Mouse (Mus musculus) hindbrain, embryonic 15.5 days (tissue): ENCODE measurements at regions not wholly inside any gene's neighbourhood (a gene's known extent, or its start where the extent isn't known, plus 50 kb on each side); places are given as distances from the start of the nearest gene placed in this dataset.

ENCODE experiments used
- ATAC-seq: fragments of 200-750 bp; cut with Nextera tagmentation; 2 replicates; pipeline ENCODE4 v1.8.0; 2017; ENCODE audit warnings: low read depth, moderate number of reproducible peaks, moderate TSS enrichment; ENCODE audit not compliant: low FRiP score
- H3K27ac ChIP-seq: fragments of 300-500 bp; sonication (generic); replicated peaks from 2 replicates; pipeline ENCODE4 v1.5.1; 2015; ENCODE audit warnings: mild to moderate bottlenecking, inconsistent platforms
- H3K27me3 ChIP-seq: fragments of 300-500 bp; sonication (generic); 2 replicates; pipeline ENCODE4 v1.6.1; 2015; ENCODE audit warnings: control low read depth, inconsistent platforms
- H3K36me3 ChIP-seq: fragments of 300-500 bp; sonication (generic); 2 replicates; pipeline ENCODE4 v1.6.1; 2015; ENCODE audit warnings: control low read depth, inconsistent platforms
- H3K4me1 ChIP-seq: fragments of 300-500 bp; sonication (generic); replicated peaks from 2 replicates; pipeline ENCODE4 v1.6.1; 2015; ENCODE audit warnings: control low read depth, inconsistent platforms
- H3K4me2 ChIP-seq: fragments of 300-500 bp; sonication (generic); 2 replicates; pipeline ENCODE4 v1.6.1; 2015; ENCODE audit warnings: moderate library complexity, mild to moderate bottlenecking, inconsistent platforms
- H3K4me3 ChIP-seq: fragments of 300-500 bp; sonication (generic); 2 replicates; pipeline ENCODE4 v1.5.1; 2015; ENCODE audit warnings: mild to moderate bottlenecking, inconsistent platforms
- H3K9ac ChIP-seq: fragments of 300-500 bp; sonication (generic); 2 replicates; pipeline ENCODE4 v1.6.1; 2015; ENCODE audit warnings: inconsistent platforms
- H3K9me3 ChIP-seq: fragments of 300-500 bp; sonication (generic); 2 replicates; pipeline ENCODE4 v1.6.1; 2016; ENCODE audit warnings: control low read depth, inconsistent platforms
- WGBS: fragments of 180-500 bp; shearing (Covaris S2); methylation state at CpG from one replicate; pipeline ENCODE4 v1.1.7; 2015; 5-methylcytosine and 5-hydroxymethylcytosine counted together

DNA sequence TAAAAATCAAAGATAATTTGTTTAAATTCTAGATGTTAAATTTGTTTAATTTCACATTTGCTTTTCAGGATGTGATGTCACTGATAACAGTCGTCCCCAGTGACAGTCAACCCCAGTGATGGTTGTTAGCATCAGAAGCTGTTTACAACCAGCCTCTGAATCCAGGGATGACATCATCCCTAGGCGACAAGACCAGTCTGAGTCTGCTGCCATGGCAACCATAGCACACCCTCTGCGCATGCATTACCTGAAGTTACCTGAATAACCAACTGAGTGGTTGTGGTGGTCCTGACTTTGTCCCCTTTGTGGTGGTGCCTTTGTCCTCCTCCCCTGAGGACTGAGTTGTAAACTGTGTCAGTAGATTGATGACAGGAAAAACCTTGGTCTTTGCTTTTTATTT, 92.0 kb upstream of the Zfp644 start:
- Histone ChIP-seq H3K4me3 (no peak overlapping the region), H3K4me1 (peaks cover 3% of the 10 kb centered on the region; the same call in 1 of the 2 replicates), H3K9me3 (no peaks in the 10 kb centered on the region), H3K4me2 (no peak overlapping the region), H3K9ac (no peak overlapping the region), H3K27ac (no peak overlapping the region), H3K27me3 (no peaks in the 10 kb centered on the region), H3K36me3 (no peaks in the 10 kb centered on the region)
- WGBS = 48% methylated on average over 3 of the region's 3 CpGs
- peak; percentile 40; the same call in 1 of the 2 replicates for ATAC-seq

DNA sequence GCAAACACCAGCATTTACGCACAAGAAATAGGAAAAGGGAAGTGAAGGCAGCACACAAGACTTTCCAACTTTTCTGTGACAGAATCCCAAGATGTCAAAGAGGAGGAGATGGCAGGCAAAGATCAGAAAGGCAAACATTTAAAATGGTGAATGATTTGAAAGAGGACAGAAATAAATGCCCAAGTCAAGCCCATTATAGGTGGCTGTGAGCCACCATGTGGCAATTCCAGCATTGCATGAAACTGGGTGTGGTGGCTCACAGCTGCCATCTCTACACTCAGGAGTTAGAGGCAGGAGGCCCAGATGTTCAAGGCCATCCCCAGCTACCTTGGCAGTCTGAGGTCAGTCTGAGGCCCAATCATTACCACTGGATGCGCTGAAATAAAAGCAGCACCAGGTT, 88.0 kb upstream of the Zfp644 start:
- no peaks in the 10 kb centered on the region for H3K36me3 ChIP-seq
- WGBS = 85% methylated on average over 2 of the region's 2 CpGs
- no peak overlapping the region for H3K4me2 ChIP-seq
- no peaks in the 10 kb centered on the region for H3K9me3 ChIP-seq
- no peaks in the 10 kb centered on the region for H3K27me3 ChIP-seq
- no peak overlapping the region for H3K9ac ChIP-seq
- ATAC-seq = no peak
- peaks cover 6% of the 10 kb centered on the region; the same call in 1 of the 2 replicates for H3K4me1 ChIP-seq
- no peak overlapping the region for H3K27ac ChIP-seq
- no peak overlapping the region for H3K4me3 ChIP-seq

DNA sequence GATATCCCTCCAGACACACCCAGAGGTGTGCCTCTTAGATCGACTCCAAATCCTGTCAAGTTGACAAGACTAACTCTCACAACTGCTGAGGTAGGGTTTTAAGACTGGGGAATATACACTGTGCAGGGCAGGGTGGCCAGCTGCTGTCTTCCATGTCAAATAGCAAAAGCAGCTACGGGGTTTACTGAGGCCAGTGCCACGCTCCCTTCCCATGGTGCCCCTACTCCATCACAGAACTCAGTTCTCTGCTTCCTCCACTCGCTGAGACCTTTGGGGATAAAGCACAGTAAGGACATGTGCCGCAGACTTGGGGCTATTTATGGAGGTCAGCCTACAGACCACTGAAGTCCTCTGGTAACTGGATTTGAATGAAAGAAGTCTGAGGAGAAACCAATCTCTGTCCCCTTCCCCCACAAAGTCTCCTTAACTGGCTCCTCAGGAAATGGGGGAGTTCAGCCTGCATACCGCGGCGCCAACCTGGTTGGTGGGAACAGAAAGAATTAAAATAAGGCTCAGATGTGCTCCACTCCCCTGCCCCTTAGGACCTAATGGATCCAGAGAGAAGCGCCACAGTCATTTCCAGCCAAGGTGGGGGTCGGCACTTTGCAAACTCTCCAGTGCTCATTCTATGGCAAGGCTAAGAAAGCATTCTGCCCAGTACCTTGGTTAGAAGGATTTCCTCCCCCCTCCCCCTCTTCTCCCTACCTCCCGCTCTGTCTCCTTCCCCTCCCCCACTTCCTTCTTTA, 87.0 kb upstream of the Zfp644 start:
- ATAC-seq = peak; percentile 11; the same call in 1 of the 2 replicates
- 0 out of 2 replicates have a peak overlapping the region, but pooled peaks have one; percentile 2 for H3K4me3 ChIP-seq
- H3K36me3 ChIP-seq = no peaks in the 10 kb centered on the region
- H3K9me3 ChIP-seq = no peaks in the 10 kb centered on the region
- H3K9ac ChIP-seq = no peak overlapping the region
- H3K4me2 ChIP-seq = peak overlapping the region; percentile 50
- peaks cover 6% of the 10 kb centered on the region; the same call in 1 of the 2 replicates for H3K4me1 ChIP-seq
- WGBS = 23% methylated on average over 11 of the region's 11 CpGs
- H3K27ac ChIP-seq = no peak overlapping the region
- H3K27me3 ChIP-seq = no peaks in the 10 kb centered on the region

DNA sequence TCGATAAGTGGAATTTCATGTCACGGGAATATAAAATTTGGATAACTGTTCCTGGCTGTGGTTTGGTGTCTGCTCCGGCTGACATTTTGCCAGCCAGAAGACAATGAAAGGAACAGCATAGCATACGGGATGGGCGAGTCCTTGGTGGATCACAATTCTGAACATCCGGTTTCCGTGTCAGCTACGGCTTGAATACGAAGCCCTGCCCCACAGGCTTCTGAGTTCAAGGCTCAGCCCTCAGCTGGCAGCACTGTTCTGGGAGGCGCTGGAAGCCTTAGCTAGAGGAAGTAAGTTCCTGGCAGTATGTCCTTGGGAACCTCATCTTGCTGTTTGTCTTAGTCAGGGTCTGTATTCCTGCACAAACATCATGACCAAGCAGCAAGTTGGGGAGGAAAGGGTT, 83.7 kb upstream of the Zfp644 start:
- peaks cover 6% of the 10 kb centered on the region; the same call in 1 of the 2 replicates for H3K4me1 ChIP-seq
- H3K9ac ChIP-seq = no peak overlapping the region
- H3K36me3 ChIP-seq = no peaks in the 10 kb centered on the region
- no peaks in the 10 kb centered on the region for H3K9me3 ChIP-seq
- no peak overlapping the region for H3K27ac ChIP-seq
- H3K27me3 ChIP-seq = no peaks in the 10 kb centered on the region
- no peak for ATAC-seq
- WGBS = 91% methylated on average over 10 of the region's 10 CpGs
- no peak overlapping the region for H3K4me2 ChIP-seq
- H3K4me3 ChIP-seq = no peak overlapping the region

DNA sequence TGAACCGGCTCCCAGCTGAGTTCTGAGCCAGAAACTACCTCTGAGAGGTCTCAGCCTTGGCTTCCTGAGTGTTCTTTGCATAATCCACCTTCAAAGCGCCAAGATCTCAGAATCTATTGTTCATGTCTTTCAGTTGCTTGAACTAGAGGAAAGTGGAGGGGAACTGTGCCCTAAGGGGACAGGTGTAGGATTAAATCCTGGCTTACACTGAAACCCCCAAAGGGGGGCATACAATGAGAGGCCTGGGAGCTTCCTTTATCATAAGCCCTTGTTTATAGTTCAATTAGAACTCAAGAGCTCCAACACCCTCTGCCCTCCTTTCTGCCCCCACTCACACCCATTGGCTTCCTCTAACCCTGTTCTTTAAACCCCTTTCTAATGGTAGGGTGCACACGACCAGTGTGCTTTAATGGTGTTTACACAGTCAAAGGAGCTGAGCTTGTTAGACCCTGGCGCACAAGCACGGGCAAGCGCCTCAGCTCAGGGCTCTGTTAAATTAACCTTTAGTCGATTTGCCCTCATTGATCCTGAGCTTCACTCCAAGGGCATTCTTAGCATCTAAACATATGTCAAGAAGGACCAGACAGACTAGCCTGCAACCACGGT, 81.2 kb upstream of the Zfp644 start:
- no peaks in the 10 kb centered on the region for H3K36me3 ChIP-seq
- peaks cover 2% of the 10 kb centered on the region for H3K4me1 ChIP-seq
- no peak overlapping the region for H3K4me3 ChIP-seq
- ATAC-seq = no peak
- no peak overlapping the region for H3K9ac ChIP-seq
- H3K27ac ChIP-seq = no peak overlapping the region
- H3K9me3 ChIP-seq = no peaks in the 10 kb centered on the region
- no peak overlapping the region for H3K4me2 ChIP-seq
- WGBS = 46% methylated on average over 8 of the region's 8 CpGs
- no peaks in the 10 kb centered on the region for H3K27me3 ChIP-seq

DNA sequence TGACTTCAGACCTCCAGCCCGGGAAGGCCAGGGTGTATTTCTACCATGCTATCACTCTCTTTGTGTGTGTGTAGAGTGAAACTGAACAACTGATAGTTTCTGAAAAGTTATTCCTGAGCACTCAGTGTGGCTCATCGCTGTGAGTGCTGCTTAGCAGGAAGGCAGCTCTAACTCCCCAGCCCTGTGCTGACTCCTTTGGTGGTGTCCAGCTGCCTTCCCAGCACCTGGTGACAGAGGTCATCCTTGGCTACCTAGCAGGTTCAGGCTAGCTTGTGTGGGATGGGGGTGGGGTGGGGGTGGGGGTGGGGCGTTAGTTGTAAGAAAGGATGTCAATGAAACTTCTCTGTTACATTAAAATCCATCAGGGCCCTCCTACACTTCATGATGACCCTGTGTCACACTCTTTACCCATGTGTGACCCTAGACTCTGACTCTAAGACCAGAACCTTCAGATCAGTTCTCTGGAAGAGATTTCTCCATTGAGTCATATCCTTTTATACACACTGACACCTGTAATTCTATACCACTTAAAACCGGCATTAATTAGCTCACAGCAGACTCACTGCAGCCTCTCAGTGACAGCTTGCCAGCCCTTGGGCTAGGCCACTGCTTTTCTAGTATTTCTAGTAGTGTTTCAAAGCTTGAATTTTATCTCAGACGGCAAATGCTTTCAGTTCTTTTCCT, 78.1 kb upstream of the Zfp644 start:
- no peaks in the 10 kb centered on the region for H3K36me3 ChIP-seq
- peaks cover 6% of the 10 kb centered on the region for H3K4me1 ChIP-seq
- no peak overlapping the region for H3K4me2 ChIP-seq
- H3K9me3 ChIP-seq = no peaks in the 10 kb centered on the region
- WGBS = 55% methylated on average over 5 of the region's 5 CpGs
- no peak overlapping the region for H3K27ac ChIP-seq
- no peak overlapping the region for H3K4me3 ChIP-seq
- H3K9ac ChIP-seq = no peak overlapping the region
- no peak for ATAC-seq
- H3K27me3 ChIP-seq = no peaks in the 10 kb centered on the region

DNA sequence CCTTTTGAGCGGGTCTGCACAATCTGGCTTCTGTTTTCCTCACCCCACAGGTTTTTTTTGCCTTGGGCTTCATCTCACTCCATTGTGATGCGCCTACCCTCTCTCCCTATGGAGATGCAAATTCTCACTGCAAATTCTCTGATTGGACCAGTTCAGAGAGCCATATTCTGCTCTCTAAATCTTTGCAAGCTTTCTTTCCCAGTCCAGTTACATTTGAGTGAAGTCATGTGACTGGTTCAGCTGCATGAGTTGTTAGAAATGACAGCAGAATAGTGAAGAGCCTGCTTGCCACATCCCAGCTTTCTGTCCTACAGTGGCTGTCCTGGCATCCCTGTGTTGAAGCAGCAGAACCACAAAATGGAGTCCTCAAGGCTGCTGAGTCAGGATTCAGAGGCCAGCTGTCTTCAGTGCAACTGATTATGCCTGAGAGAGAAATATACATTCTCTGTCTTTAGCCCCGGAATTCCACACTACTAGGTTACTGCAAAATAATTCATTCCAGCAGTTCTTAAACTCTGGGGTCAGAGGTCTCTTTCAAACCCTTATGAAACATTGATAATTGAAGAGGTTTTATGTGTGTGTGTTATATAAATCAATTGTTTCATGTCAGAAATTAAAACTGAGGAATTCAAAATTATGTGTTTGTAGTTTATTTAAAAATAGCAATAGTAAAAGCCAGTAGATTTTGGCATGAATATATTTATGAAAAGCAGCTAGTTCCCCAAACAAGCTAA, 76.3 kb upstream of the Zfp644 start:
- Histone ChIP-seq H3K9me3 (no peaks in the 10 kb centered on the region), H3K4me2 (no peak overlapping the region), H3K4me1 (peaks cover 6% of the 10 kb centered on the region), H3K4me3 (no peak overlapping the region), H3K36me3 (no peaks in the 10 kb centered on the region), H3K27me3 (no peaks in the 10 kb centered on the region), H3K27ac (no peak overlapping the region), H3K9ac (no peak overlapping the region)
- WGBS = 29% methylated on average over 3 of the region's 3 CpGs
- no peak for ATAC-seq

DNA sequence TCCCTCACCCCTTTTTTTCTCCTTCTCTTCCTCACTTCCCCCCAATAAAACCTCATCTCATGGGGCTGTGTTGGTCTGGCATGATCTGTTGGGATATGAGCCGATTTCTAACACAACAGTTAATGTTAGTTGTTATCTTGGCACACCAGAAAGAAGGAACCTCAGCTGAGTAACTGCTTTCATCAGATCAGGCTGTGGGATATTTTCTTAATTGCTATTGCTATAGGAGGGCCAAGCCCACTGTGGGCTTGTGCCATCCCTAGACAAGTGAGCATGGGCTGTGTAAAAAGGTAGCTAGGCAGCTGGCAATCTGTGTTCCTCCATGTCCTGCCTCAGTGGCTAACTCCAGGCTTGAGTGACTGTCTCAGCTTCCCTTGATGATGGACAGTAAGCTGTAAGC, 73.9 kb upstream of the Zfp644 start:
- Histone ChIP-seq H3K9me3 (no peaks in the 10 kb centered on the region), H3K36me3 (no peaks in the 10 kb centered on the region), H3K4me3 (no peak overlapping the region), H3K4me1 (peaks cover 6% of the 10 kb centered on the region), H3K27ac (no peak overlapping the region), H3K9ac (no peak overlapping the region), H3K4me2 (no peak overlapping the region), H3K27me3 (no peaks in the 10 kb centered on the region)
- 100% methylated on average over 1 of the region's 1 CpGs for WGBS
- no peak for ATAC-seq

DNA sequence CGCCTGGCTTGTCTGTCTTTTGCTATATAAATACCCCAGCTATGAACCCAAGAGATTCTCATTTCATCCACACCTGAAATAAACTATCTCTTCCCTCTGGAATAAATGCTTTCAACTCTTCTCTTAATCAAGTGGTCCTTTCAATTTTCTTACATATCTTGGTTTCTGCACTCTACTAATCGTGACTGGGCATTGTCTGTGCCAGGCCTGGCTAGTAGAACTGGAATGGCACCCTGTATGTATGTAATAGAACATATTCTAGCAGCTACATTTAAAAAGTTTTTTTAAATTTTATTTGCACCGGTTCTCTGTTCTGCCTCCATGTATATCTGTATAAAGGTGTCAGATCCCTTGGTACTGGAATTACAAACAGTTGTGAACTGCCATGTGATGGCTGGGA, 68.2 kb upstream of the Zfp644 start:
- no peak overlapping the region for H3K9ac ChIP-seq
- 92% methylated on average over 3 of the region's 3 CpGs for WGBS
- ATAC-seq = no peak
- no peak overlapping the region for H3K4me3 ChIP-seq
- no peak overlapping the region for H3K27ac ChIP-seq
- no peaks in the 10 kb centered on the region for H3K9me3 ChIP-seq
- H3K36me3 ChIP-seq = no peaks in the 10 kb centered on the region
- H3K4me2 ChIP-seq = no peak overlapping the region
- no peaks in the 10 kb centered on the region for H3K27me3 ChIP-seq
- H3K4me1 ChIP-seq = no peaks in the 10 kb centered on the region

DNA sequence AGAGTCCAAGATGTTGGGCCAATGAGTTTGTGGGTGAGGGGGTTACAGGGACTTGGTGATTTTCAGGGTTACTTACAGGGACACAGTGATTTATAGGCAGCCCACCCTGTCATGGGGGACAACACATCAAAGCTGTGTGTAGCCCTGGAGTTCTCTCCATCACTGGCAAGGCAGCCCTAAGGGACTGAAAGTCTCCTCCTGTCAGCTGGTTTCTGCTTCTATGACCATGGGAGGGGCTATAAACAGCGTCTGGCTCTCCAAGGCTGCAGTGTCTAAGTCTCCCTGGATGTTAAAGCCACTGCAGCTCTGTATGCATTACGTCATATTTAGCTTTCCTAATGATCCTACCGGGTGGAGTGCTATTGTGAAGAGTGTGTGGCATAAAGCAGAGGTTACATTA, 66.2 kb upstream of the Zfp644 start:
- Histone ChIP-seq H3K36me3 (no peaks in the 10 kb centered on the region), H3K27ac (no peak overlapping the region), H3K4me3 (no peak overlapping the region), H3K9me3 (no peaks in the 10 kb centered on the region), H3K4me1 (no peaks in the 10 kb centered on the region), H3K9ac (no peak overlapping the region), H3K27me3 (no peaks in the 10 kb centered on the region), H3K4me2 (no peak overlapping the region)
- 45% methylated on average over 3 of the region's 3 CpGs for WGBS
- ATAC-seq = peak; percentile 42; the same call in 1 of the 2 replicates

DNA sequence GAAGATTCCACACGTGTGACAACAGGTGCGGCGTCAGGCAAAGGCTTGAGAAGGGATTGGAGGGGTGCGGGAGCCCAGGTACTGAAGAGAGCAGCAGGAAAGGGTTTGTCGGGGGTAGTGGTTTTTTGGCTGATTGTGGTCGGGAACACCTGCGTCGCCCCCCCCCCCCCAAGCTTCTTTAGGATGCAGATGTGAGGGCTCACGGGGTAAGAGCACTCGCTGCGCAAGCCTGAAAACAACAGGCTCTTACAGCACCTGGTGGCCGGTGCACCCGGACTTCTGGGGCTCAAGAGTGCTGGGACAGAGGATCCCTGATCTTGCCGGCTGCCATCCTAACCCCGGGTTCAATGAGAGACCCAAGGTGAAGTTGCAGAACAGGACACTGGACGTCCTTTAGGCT, 60.9 kb upstream of the Zfp644 start:
- 7% methylated on average over 16 of the region's 16 CpGs for WGBS
- H3K4me3 ChIP-seq = no peak overlapping the region
- H3K4me2 ChIP-seq = peak overlapping the region; percentile 62

DNA sequence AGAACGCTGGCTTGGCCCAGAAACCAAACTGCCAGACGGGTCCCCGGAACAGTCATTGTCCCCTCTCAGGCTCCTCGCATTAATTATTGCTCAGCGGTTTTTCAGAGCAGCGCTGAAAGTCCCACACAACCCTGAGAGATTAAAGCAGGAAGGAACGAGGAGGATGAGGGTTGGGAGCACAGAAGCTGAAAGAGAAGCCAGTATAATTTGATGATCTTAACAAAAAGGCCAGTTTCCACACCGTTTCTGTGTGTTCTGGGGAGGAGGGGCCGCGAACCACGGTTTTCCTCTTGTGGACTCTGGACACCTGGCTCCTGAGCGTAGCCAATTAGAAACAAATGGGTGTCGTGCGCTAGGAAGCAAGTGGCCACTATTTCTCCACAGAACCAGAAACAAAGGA, 60.3 kb upstream of the Zfp644 start:
- under 1% methylated on average over 14 of the region's 14 CpGs for WGBS
- Histone ChIP-seq H3K9ac (no peak overlapping the region), H3K4me3 (peak overlapping the region; percentile 28), H3K27ac (no peak overlapping the region), H3K9me3 (no peaks in the 10 kb centered on the region), H3K27me3 (no peaks in the 10 kb centered on the region), H3K4me1 (peaks cover 15% of the 10 kb centered on the region), H3K4me2 (peak overlapping the region; percentile 62), H3K36me3 (no peaks in the 10 kb centered on the region)
- ATAC-seq = no peak; the same call in 1 of the 2 replicates

More for the DNA sequence above, 60.9 kb upstream of the Zfp644 start:
- H3K9ac ChIP-seq = no peak overlapping the region
- H3K36me3 ChIP-seq = no peaks in the 10 kb centered on the region
- ATAC-seq = no peak; the same call in 1 of the 2 replicates
- H3K4me1 ChIP-seq = peaks cover 15% of the 10 kb centered on the region
- H3K27ac ChIP-seq = no peak overlapping the region
- no peaks in the 10 kb centered on the region for H3K27me3 ChIP-seq
- H3K9me3 ChIP-seq = no peaks in the 10 kb centered on the region
